Mouse (Mus musculus): ENCODE measurements at regions not wholly inside any gene's neighbourhood (a gene's known extent, or its start where the extent isn't known, plus 50 kb on each side); places are given as distances from the start of the nearest gene placed in this dataset.
A peak's percentile ranks its signal among the peaks of the same experiment; 100 is the strongest.

DNA sequence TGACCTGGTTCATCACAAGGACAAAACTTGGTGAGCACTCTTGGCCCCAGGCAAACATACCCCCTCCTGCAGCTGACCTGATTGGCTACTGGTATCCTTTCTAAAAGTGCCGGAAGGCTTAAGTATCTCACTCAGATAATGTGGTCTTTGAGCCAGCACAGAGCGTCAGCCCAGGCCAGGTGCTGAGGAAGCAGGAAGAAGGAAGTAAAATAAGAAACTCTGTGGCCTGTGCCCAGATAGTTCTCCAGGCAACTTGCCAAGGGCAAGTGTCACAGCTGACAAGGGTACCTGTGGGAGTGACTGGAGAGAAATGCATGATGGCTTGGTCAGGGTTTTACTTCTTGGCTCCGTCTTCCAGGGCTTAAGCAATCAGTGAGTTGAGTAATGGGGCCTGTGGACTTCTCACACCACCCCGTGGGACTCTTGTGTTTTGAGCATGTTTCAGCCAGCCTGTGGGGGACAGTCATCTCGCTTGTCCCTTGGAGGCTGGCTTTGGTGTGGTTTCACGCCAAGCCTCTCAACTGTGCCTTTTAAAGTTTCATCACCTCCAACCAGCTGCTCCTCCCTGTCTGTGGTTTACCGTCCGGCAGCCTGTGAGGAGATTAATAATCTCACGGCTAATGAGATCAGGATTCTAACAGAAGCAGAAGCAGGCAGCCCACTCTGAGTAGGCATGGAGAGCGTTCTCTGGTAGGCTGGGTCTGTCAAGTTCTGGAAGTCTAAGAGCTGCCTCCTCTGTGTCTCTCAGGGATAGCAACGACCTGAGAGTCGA, 356.8 kb downstream of the Agtpbp1 start:
- DNase-seq (ENCODE audit: low spot score): no peak

DNA sequence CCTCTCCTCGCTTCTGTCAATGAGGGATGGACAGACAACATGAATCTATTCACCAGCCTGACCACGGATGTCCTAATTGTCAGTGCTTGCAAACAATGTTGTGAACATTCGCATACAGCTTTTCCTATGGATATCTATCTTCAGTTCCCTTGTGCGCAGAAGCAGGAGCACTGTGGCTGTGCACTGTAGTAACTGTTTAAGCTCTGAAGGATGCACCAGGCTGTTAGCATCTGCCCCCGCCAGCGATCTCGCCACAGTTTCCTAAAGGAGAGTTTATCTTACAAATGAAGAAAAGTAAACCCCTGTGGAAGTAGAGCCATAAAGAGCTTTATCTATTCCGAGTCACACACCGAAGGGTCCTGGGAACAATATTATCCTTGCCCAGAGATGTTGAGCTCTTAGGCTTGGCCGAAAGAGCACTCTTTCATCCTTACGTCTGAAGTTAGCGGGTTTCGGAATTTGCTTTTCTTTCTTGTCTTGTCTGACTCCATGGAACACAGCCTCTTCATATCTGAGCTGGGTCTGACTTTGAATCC, 357.4 kb downstream of the Agtpbp1 start:
- no peak for DNase-seq (ENCODE audit: low spot score)

DNA sequence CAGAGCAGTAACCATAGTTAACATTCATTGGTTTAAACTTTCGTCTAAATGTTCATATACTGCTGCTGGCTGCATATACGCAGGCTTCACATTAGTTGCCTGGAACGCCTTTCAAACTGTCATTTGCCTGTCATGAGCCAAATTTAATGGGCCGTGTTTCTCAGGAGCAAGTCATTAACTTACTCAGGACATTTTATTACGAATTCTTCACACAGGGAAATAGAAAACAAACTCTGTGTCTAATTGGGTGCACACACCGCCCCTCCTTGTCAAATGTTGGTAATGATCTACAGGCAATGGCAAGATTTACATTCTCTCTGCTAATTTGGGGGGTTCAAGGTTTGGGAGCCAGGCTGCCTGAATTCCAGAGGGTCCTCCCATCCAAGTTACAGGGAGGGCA, 364.4 kb downstream of the Agtpbp1 start:
- DNase-seq (ENCODE audit: low spot score): no peak

DNA sequence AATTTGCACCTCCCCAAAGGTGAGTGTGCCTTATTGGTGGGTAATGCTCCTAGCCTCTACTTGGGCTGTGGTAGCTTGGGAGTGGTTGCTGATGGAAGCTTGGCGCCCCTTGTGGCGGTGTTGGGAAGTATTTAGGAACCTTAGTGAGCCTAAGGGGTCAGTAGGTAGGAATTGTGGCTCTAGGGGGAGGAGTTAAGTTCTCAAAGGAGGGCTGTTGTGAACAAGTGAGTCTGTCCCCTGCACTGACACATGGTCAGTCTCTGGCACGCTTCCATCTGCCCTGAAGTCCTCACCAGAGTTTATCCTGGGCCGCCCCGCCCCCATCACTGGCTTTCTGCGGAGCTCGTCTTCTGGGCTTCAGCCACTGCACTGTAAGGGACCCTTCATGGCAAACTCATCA, 364.9 kb downstream of the Agtpbp1 start:
- no peak for DNase-seq (ENCODE audit: low spot score)

DNA sequence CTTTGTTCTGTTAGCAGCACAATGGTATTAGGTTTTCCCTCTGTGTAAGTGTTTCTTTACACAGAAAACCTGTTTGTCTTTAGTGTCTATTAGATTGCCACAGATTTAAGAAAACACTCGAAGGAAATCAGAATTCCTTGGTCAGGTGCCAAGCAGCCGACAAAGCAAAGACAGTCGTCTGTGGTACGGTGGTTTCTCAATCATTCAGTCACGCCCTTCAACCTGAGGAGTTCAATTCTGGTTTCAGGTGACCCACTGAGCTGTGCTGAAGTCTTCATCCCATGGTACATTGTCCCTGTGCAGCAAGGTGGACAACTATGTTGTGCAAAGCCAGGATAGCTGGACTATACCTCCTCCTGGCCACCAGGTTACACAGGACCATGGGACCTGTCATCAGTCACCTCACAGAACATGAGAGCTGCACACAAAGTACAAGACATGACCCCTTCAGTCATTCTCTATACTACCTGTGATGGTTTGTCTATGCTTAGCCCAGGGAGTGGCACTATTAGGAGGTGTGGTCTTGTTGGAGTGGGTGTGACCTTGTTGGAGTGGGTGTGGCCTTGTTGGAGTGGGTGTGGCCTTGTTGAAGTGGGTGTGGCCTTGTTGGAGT, 368.2 kb downstream of the Agtpbp1 start:
- DNase-seq (ENCODE audit: low spot score): no peak

DNA sequence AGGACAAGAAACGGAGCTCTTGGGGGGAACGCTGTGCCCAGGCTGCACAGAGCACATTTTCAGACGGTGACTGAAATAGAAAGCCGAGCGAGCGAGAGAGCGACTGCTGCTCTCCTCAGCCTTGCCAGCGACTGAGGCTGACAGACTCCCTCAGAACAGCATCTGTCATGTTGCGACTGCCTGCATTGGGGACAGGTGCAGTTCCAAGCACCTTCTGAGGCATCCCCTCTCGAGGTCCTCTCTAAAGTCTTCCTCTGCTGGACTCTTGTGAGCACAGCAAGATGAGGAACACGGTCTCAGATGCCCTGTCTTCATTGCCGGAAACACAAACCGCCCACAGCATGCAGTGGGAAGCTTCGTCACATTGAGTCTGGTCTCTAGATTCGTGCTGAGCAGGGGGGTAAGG, 372.7 kb downstream of the Agtpbp1 start:
- peak; percentile 55 for DNase-seq (ENCODE audit: low spot score)

GRCm38 (mm10) chr13:59210828-59211227, 374.2 kb downstream of the Agtpbp1 start:
- no peak for DNase-seq (ENCODE audit: low spot score)

GRCm38 (mm10) chr13:59206186-59206585, 378.8 kb downstream of the Agtpbp1 start:
- no peak for DNase-seq (ENCODE audit: low spot score)

DNA sequence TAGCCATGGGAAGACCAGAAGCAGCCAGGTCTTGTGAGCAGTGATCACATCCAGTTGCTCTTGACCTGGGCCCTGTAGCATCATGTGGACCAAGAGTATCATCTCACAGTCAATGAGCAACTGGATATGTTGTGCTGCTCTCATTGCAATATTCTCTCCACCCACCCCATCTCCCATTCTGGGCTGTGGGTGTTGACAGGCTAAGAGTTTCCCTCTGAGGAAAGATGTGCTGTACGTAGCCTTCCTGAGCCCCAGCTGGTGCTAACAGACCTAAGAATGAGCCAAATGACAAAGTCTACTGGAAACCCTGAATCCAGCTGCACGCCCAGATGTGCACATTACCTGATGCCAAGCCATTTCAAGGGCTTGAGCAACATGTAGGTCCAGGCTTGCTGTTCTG, 380.5 kb downstream of the Agtpbp1 start:
- DNase-seq (ENCODE audit: low spot score): no peak

- no peak for DNase-seq (ENCODE audit: low spot score)
Observed at GRCm38 (mm10) chr13:59196311-59196710, 388.7 kb downstream of the Agtpbp1 start.

DNA sequence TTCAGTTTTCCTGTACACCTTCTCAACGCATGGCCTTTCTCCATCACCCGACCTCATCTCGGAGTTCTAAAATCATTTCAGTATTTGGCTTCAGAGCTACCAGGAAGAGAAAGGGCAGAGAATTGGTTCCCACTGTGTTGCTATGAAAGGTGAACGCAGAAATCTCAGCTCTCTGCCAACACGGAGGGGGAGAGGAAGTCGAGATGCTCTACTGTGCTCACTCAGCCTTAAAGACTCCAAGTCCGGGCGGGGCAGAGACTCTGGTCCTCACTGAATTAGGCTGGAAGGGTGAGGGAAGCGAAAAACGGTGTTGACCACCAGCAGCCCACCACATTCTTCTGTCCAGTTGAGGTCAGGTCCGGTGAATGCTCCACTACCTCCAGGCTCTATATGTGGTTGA, 382.1 kb downstream of the Ntrk2 start:
- no peak for DNase-seq (ENCODE audit: low spot score)
